Mouse (Mus musculus): ENCODE measurements at regions not wholly inside any gene's neighbourhood (a gene's known extent, or its start where the extent isn't known, plus 50 kb on each side); places are given as distances from the start of the nearest gene placed in this dataset.

DNA sequence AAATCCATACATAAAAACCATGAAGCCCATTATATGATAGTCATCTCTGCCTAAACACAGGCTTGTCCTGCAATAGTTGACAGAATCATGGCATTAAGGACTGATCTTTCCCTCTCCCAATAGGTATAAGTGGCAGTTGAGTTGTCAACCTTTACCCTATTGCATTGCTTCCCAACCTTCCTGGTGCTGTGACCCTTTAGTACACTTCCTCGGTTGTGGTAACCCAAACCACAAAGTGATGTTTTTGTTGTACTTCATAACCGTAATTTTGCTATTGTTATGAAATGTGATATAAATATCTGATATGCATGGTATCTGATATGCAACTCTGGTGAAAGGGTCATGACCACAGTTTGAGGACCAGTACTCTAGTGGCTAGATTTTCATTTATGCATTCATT is 61.4 kb downstream of the Gm4340 start:
- intact Hi-C loops (cut with DNase I), result no loop called here
- no peak for DNase-seq (ENCODE audit: low spot score in 2 of 2)

DNA sequence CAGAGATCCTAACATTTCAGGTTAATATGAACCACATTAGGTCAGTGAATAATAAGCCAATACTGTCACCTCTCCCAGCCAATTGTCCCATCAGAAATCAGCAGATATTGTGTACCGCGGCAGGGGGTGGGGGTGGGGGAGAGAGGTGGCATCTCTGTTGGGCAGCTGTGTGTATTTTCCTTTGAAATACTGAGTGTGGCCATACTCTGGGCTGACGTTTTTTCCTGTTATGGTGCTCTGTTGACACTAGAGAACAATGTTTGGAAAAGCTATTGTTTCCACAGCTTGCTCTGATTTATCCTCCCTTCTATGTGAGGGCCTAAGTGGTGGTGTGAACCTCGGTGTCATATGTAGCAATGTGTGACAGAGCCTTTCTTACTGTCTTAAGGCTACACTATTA is 81.0 kb downstream of the Gm4340 start:
- intact Hi-C loops (cut with DNase I), result no loop called here
- no peak for DNase-seq (ENCODE audit: low spot score in 2 of 2)

DNA sequence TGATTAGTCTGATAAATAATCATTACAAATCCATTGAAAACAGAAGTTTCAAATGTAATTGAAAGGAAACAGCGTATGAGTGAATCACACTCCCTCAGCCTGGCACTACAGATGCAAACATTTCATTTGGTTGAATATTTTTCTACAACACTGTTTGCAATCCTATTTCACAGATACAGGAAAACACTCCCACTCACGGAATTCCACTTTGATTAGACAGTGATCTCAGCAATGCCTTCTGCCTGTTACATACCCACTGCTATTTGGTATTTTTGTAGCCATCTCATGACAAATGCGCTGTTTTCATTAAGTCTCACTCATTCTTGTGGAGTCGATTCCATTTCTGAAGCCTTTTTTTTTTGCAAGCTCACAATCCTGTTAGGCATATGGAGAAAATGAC is 105.3 kb downstream of the Gm4340 start:
- DNase-seq (ENCODE audit: low spot score in 2 of 2), result peak; percentile 2 to 3
- intact Hi-C loops (cut with DNase I), result no loop called here

Small RNA genes lying in the stretch of these regions (microRNA-seq; reads per million reads assigned to microRNA genes)
- 0 reads per million in 2 experiments for gene Mir6411

Data from left cerebral cortex, postnatal 25 days (tissue).